Mouse (Mus musculus): ENCODE measurements around the gene Msln.

Gene Msln

GRCm38 (mm10) chr17:25716711-25717637 lies 37.2 kb downstream of the Msln start, which contains the start of gene Gng13:
Gng13 (plus strand) TSS chr17:25717171.
- no peak for TF ChIP-seq GATA4 (IDR thresholded peaks at IDR 0.05; ENCODE audit: insufficient replicate concordance, low read length)

- TF ChIP-seq GATA4 (IDR thresholded peaks at IDR 0.05; ENCODE audit: insufficient replicate concordance, low read length) = no peak
These were observed 38.0 kb downstream of the Msln start for GRCm38 (mm10) chr17:25716130-25716529.

GRCm38 (mm10) chr17:25715627-25716026 lies 38.6 kb downstream of the Msln start:
- TF ChIP-seq GATA4 (IDR thresholded peaks at IDR 0.05; ENCODE audit: insufficient replicate concordance, low read length) = no peak

GRCm38 (mm10) chr17:25711136-25711535 lies 43.0 kb downstream of the Msln start:
- TF ChIP-seq GATA4 (IDR thresholded peaks at IDR 0.05; ENCODE audit: insufficient replicate concordance, low read length) = no peak

GRCm38 (mm10) chr17:25709994-25710393 lies 44.2 kb downstream of the Msln start:
- TF ChIP-seq GATA4 (IDR thresholded peaks at IDR 0.05; ENCODE audit: insufficient replicate concordance, low read length) = no peak

GRCm38 (mm10) chr17:25700863-25701496 lies 53.2 kb downstream of the Msln start:
- TF ChIP-seq GATA4 (IDR thresholded peaks at IDR 0.05; ENCODE audit: insufficient replicate concordance, low read length) = no peak
